Mouse (Mus musculus): Measurements from ENCODE around the gene Mug2. TPM values are rescaled to one million over a fixed set of nuclear protein-coding genes. Genes with fewer than 3 reads are reported as not detected.
"Not testable (repeated sequence)": the region's sequence is repeated elsewhere in the genome, so short reads cannot be mapped to it uniquely, and the experiment has no call there.

The Mug2 gene
- not detected for polyA plus RNA-seq (2012; fragmentation: generic; extraction: Trizol)
- long read RNA-seq, experiment 1: 0 reads
- long read RNA-seq, experiment 2: 0 reads

- H3K36me3 ChIP-seq (ENCODE audit: control insufficient read depth, insufficient read depth); H3ac ChIP-seq (ENCODE audit: control insufficient read depth, insufficient read length, low read depth); H3K4me3 ChIP-seq (ENCODE audit: insufficient read depth, poor library complexity, severe bottlenecking); H3K27me3 ChIP-seq (ENCODE audit: control insufficient read depth, insufficient read depth, insufficient read length); H3K79me3 ChIP-seq (ENCODE audit: low read depth); H3K79me2 ChIP-seq (ENCODE audit: control insufficient read depth, insufficient read depth): not testable (repeated sequence)
Observed at GRCm38 (mm10) chr6:122006461-122006860, at the start of gene Mug2. Mug2 (plus strand) TSS chr6:122006761.

DNA sequence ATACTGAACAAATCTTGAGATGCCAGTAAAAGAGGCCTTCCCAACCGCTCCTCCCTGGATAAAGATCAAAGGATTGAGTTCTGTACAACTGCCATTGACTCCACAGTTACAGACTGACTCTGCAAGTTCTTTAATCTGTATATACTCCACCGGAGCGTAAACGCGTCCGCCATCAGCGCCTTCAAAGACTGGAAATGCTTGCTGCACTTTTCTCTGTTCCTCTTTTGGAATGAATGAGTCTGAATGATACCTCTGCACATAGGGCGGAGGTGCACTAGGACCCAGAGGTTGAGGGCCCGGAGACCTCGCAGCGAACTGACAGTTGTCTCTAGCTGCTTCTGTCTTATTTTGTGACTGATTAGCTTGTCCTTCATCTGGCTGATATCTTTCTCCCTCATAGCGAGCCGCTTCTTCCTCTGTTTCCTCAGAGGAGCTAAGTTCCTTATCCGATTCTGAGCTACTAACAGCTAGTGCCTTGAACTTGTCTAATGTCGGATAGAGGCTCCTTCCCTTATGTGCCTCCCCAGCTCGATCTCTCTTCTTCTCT lies 48.7 kb upstream of the Mug2 start:
- not testable (repeated sequence) for H3K4me3 ChIP-seq (ENCODE audit: insufficient read depth, poor library complexity, severe bottlenecking); H3K36me3 ChIP-seq (ENCODE audit: control insufficient read depth, insufficient read depth); H3K79me2 ChIP-seq (ENCODE audit: control insufficient read depth, insufficient read depth); H3ac ChIP-seq (ENCODE audit: control insufficient read depth, insufficient read length, low read depth); H3K27me3 ChIP-seq (ENCODE audit: control insufficient read depth, insufficient read depth, insufficient read length); H3K79me3 ChIP-seq (ENCODE audit: low read depth)

- Histone ChIP-seq H3K27me3 (ENCODE audit: control insufficient read depth, insufficient read depth, insufficient read length) (no peaks in the 10 kb centered on the region), H3ac (ENCODE audit: control insufficient read depth, insufficient read length, low read depth) (no peak overlapping the region), H3K4me3 (ENCODE audit: insufficient read depth, poor library complexity, severe bottlenecking) (no peak overlapping the region), H3K79me3 (ENCODE audit: low read depth) (no peaks in the 10 kb centered on the region), H3K36me3 (ENCODE audit: control insufficient read depth, insufficient read depth) (no peaks in the 10 kb centered on the region), H3K79me2 (ENCODE audit: control insufficient read depth, insufficient read depth) (no peaks in the 10 kb centered on the region)
- TF ChIP-seq USF1 (IDR thresholded peaks at IDR 0.05; ENCODE audit: low read depth): no peak
- TF ChIP-seq CEBPB (IDR thresholded peaks at IDR 0.05; ENCODE audit: low read depth): no peak
- no peak for TF ChIP-seq MAX (IDR thresholded peaks at IDR 0.05)
Observed at GRCm38 (mm10) chr6:121975701-121976100, 30.9 kb upstream of the Mug2 start.

DNA sequence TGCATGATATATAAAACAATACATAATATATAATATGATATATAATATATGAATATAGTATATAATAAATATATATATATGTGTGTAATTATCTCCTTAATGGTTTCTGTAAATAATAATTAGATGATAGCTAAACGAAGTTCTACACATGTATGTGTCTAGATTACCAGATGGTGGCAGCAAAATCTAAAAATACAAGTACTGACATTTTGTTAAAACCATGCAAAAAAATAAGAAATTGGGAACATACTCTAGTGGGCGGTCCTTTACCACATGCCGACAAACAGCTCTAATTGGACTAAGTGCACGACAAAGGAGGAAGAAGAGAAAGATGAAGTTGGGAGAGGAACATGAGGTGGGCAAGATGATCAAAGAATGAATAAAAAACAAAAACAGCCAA lies 94.3 kb downstream of the Mug2 start:
- H3K79me3 ChIP-seq (ENCODE audit: low read depth): no peaks in the 10 kb centered on the region

DNA sequence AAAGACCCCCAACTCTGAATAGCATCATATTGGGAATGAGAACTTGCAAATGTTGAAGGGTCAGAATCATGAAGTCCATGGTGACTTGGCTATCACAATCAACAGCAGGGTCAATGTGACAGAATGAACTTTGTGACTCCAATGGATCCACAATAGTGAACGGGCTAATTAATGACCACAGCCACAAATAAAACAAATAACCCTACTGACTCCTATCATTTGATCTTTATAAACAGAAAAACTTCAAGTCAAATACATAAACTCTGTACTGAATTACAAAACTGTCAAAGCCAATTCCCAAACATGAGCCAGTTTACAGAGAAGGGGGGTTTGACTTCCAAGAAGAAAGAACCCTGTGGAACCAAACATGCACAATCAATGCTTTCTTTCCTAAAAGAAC lies 95.1 kb downstream of the Mug2 start:
- TF ChIP-seq CEBPB (IDR thresholded peaks at IDR 0.05; ENCODE audit: low read depth) (no peak), MAX (IDR thresholded peaks at IDR 0.05) (no peak), USF1 (IDR thresholded peaks at IDR 0.05; ENCODE audit: low read depth) (no peak), MYOD1 (IDR thresholded peaks at IDR 0.05; ENCODE audit: control insufficient read depth, insufficient read length, low read depth) (no peak), MYOG (IDR thresholded peaks at IDR 0.05; ENCODE audit: control insufficient read depth, extremely low read depth, insufficient read length) (no peak), CTCF (IDR thresholded peaks at IDR 0.05; ENCODE audit: control insufficient read depth, insufficient read depth, insufficient read length) (no peak), FOSL1 (IDR thresholded peaks at IDR 0.05; ENCODE audit: insufficient read depth, low read length, poor library complexity, severe bottlenecking) (no peak)
- Histone ChIP-seq H3ac (ENCODE audit: control insufficient read depth, insufficient read length, low read depth) (no peak overlapping the region), H3K4me3 (ENCODE audit: insufficient read depth, poor library complexity, severe bottlenecking) (no peak overlapping the region), H3K27me3 (ENCODE audit: control insufficient read depth, insufficient read depth, insufficient read length) (no peaks in the 10 kb centered on the region), H3K36me3 (ENCODE audit: control insufficient read depth, insufficient read depth) (no peaks in the 10 kb centered on the region), H3K79me2 (ENCODE audit: control insufficient read depth, insufficient read depth) (no peaks in the 10 kb centered on the region), H3K79me3 (ENCODE audit: low read depth) (no peaks in the 10 kb centered on the region)

More for the DNA sequence above, 94.3 kb downstream of the Mug2 start:
- no peak overlapping the region for H3ac ChIP-seq (ENCODE audit: control insufficient read depth, insufficient read length, low read depth)
- no peaks in the 10 kb centered on the region for H3K27me3 ChIP-seq (ENCODE audit: control insufficient read depth, insufficient read depth, insufficient read length)
- no peaks in the 10 kb centered on the region for H3K79me2 ChIP-seq (ENCODE audit: control insufficient read depth, insufficient read depth)
- H3K36me3 ChIP-seq (ENCODE audit: control insufficient read depth, insufficient read depth): no peaks in the 10 kb centered on the region
- H3K4me3 ChIP-seq (ENCODE audit: insufficient read depth, poor library complexity, severe bottlenecking): no peak overlapping the region
- TF ChIP-seq MYOG (IDR thresholded peaks at IDR 0.05; ENCODE audit: control insufficient read depth, extremely low read depth, insufficient read length): no peak
- no peak for TF ChIP-seq FOSL1 (IDR thresholded peaks at IDR 0.05; ENCODE audit: insufficient read depth, low read length, poor library complexity, severe bottlenecking)
- TF ChIP-seq CEBPB (IDR thresholded peaks at IDR 0.05; ENCODE audit: low read depth): no peak
- TF ChIP-seq MAX (IDR thresholded peaks at IDR 0.05): no peak
- TF ChIP-seq CTCF (IDR thresholded peaks at IDR 0.05; ENCODE audit: control insufficient read depth, insufficient read depth, insufficient read length): no peak
- no peak for TF ChIP-seq MYOD1 (IDR thresholded peaks at IDR 0.05; ENCODE audit: control insufficient read depth, insufficient read length, low read depth)
- no peak for TF ChIP-seq USF1 (IDR thresholded peaks at IDR 0.05; ENCODE audit: low read depth)

GRCm38 (mm10) chr6:122116963-122117362 lies 110.4 kb downstream of the Mug2 start:
- no peak overlapping the region for H3ac ChIP-seq (ENCODE audit: control insufficient read depth, insufficient read length, low read depth)
- H3K79me3 ChIP-seq (ENCODE audit: low read depth): no peaks in the 10 kb centered on the region
- no peaks in the 10 kb centered on the region for H3K79me2 ChIP-seq (ENCODE audit: control insufficient read depth, insufficient read depth)
- TF ChIP-seq FOSL1 (IDR thresholded peaks at IDR 0.05; ENCODE audit: insufficient read depth, low read length, poor library complexity, severe bottlenecking) (no peak), CEBPB (IDR thresholded peaks at IDR 0.05; ENCODE audit: low read depth) (no peak), MYOD1 (IDR thresholded peaks at IDR 0.05; ENCODE audit: control insufficient read depth, insufficient read length, low read depth) (no peak), MYOG (IDR thresholded peaks at IDR 0.05; ENCODE audit: control insufficient read depth, extremely low read depth, insufficient read length) (no peak), MAX (IDR thresholded peaks at IDR 0.05) (no peak), CTCF (IDR thresholded peaks at IDR 0.05; ENCODE audit: control insufficient read depth, insufficient read depth, insufficient read length) (no peak), USF1 (IDR thresholded peaks at IDR 0.05; ENCODE audit: low read depth) (no peak)
- H3K36me3 ChIP-seq (ENCODE audit: control insufficient read depth, insufficient read depth): no peaks in the 10 kb centered on the region
- H3K27me3 ChIP-seq (ENCODE audit: control insufficient read depth, insufficient read depth, insufficient read length): no peaks in the 10 kb centered on the region
- no peak overlapping the region for H3K4me3 ChIP-seq (ENCODE audit: insufficient read depth, poor library complexity, severe bottlenecking)

All from C2C12 (cell line).